Comparison of ENCODE assay signal across 14 mouse cellular contexts in genomic region chr12:76310007-76310406, GRCm38 (mm10). TPM values are rescaled to one million over a fixed set of nuclear protein-coding genes. Genes with fewer than 3 reads are reported as not detected.
A peak's percentile ranks its signal among the peaks of the same experiment; 100 is the strongest.
DNase-seq lines count a peak whose midpoint lies in the region; ATAC-seq and TF ChIP-seq lines count a peak whose summit lies in the region.
"Had no signal": no experiment of that assay in that cellular context is flagged by ENCODE, and none has a peak within 500 bp of the region (broad histone marks: within the 10 kb centered on the region; RNA-seq: fewer than 3 reads in every experiment).

No protein-coding gene starts in this region.

- ATAC-seq in kidney, postnatal 0 days (replicated peaks; ENCODE audit: low FRiP score, low read depth), result no peak
- ATAC-seq in kidney, embryonic 16.5 days (ENCODE audit: low FRiP score, low TSS enrichment), result no peak
- ATAC-seq in common myeloid progenitor, adult 5-6 weeks (replicated peaks; ENCODE audit: low read depth, poor library complexity, severe bottlenecking), result peak; percentile 62
- ATAC-seq in lung, postnatal 0 days, result peak; percentile 43
- no peak for ATAC-seq in hindbrain, embryonic 14.5 days (ENCODE audit: low FRiP score)

- H3K4me1 ChIP-seq in kidney, postnatal 0 days (replicated peaks; ENCODE audit: insufficient read depth, low read length), result no peaks in the 10 kb centered on the region
- H3K4me1 ChIP-seq in kidney, embryonic 16.5 days (ENCODE audit: insufficient read depth, low read length), result peaks cover 18% of the 10 kb centered on the region
- H3K4me1 ChIP-seq in lung, postnatal 0 days (ENCODE audit: insufficient read depth, low read depth, low read length), result peaks cover 16% of the 10 kb centered on the region; the same call in 1 of the 2 replicates
- H3K4me1 ChIP-seq in hindbrain, embryonic 14.5 days (replicated peaks; ENCODE audit: control insufficient read depth, insufficient read depth, low read length), result peaks cover 15% of the 10 kb centered on the region; the same call in 1 of the 2 replicates

- peaks cover 27% of the 10 kb centered on the region for H3K36me3 ChIP-seq in kidney, postnatal 0 days (ENCODE audit: insufficient read depth, low read length)
- peaks cover 18% of the 10 kb centered on the region for H3K36me3 ChIP-seq in kidney, embryonic 16.5 days (ENCODE audit: insufficient read depth, low read length)
- H3K36me3 ChIP-seq in lung, postnatal 0 days (ENCODE audit: insufficient read depth, low read length), result peaks cover 6% of the 10 kb centered on the region; the same call in 1 of the 2 replicates
- H3K36me3 ChIP-seq in hindbrain, embryonic 14.5 days (replicated peaks; ENCODE audit: control insufficient read depth, insufficient read depth), result peaks cover 29% of the 10 kb centered on the region

- no peak overlapping the region for H3K4me3 ChIP-seq in kidney, postnatal 0 days (replicated peaks; ENCODE audit: low read depth, low read length)
- no peak overlapping the region for H3K4me3 ChIP-seq in kidney, embryonic 16.5 days (ENCODE audit: low read length)
- no peak overlapping the region for H3K4me3 ChIP-seq in lung, postnatal 0 days (ENCODE audit: low read depth, low read length)
- no peak overlapping the region for H3K4me3 ChIP-seq in hindbrain, embryonic 14.5 days (replicated peaks; ENCODE audit: low read length)
- H3K4me3 ChIP-seq: embryonic facial prominence, embryonic 15.5 days; forebrain, embryonic 12.5 days; layer of hippocampus, adult 2 months had no signal

- H3K9me3 ChIP-seq in kidney, postnatal 0 days (replicated peaks; ENCODE audit: low read length), result no peaks in the 10 kb centered on the region
- H3K9me3 ChIP-seq in kidney, embryonic 16.5 days (ENCODE audit: low read length), result no peaks in the 10 kb centered on the region
- H3K9me3 ChIP-seq in lung, postnatal 0 days (ENCODE audit: low read length), result no peaks in the 10 kb centered on the region
- no peaks in the 10 kb centered on the region for H3K9me3 ChIP-seq in hindbrain, embryonic 14.5 days (ENCODE audit: control insufficient read depth, low read length)
- H3K9me3 ChIP-seq: embryonic facial prominence, embryonic 15.5 days; forebrain, embryonic 12.5 days had no signal

- H3K27ac ChIP-seq in kidney, postnatal 0 days, result no peak overlapping the region
- H3K27ac ChIP-seq in kidney, embryonic 16.5 days (ENCODE audit: low read length), result no peak overlapping the region
- H3K27ac ChIP-seq in lung, postnatal 0 days (ENCODE audit: low read length), result peak overlapping the region; percentile 57; the same call in 1 of the 2 replicates
- H3K27ac ChIP-seq in hindbrain, embryonic 14.5 days, result no peak overlapping the region
- H3K27ac ChIP-seq: embryonic facial prominence, embryonic 15.5 days; forebrain, embryonic 12.5 days; layer of hippocampus, adult 2 months had no signal

- no peak overlapping the region for H3K4me2 ChIP-seq in kidney, postnatal 0 days (ENCODE audit: low read length)
- H3K4me2 ChIP-seq in kidney, embryonic 16.5 days (replicated peaks; ENCODE audit: low read depth, low read length), result no peak overlapping the region
- H3K4me2 ChIP-seq in lung, postnatal 0 days (replicated peaks; ENCODE audit: low read depth, low read length), result no peak overlapping the region
- H3K4me2 ChIP-seq in hindbrain, embryonic 14.5 days (replicated peaks), result no peak overlapping the region
- H3K4me2 ChIP-seq: embryonic facial prominence, embryonic 15.5 days; forebrain, embryonic 12.5 days; heart, embryonic 11.5 days had no signal

- H3K27me3 ChIP-seq in kidney, postnatal 0 days (ENCODE audit: insufficient read depth, low read length), result no peaks in the 10 kb centered on the region
- H3K27me3 ChIP-seq in kidney, embryonic 16.5 days (ENCODE audit: insufficient read depth, low read length), result no peaks in the 10 kb centered on the region
- H3K27me3 ChIP-seq in lung, postnatal 0 days (replicated peaks; ENCODE audit: insufficient read depth, low read length), result no peaks in the 10 kb centered on the region
- no peaks in the 10 kb centered on the region for H3K27me3 ChIP-seq in hindbrain, embryonic 14.5 days (ENCODE audit: control insufficient read depth, insufficient read depth, low read length)
- H3K27me3 ChIP-seq: embryonic facial prominence, embryonic 15.5 days; forebrain, embryonic 12.5 days had no signal

- peak; percentile 9 for DNase-seq in kidney, postnatal 0 days (ENCODE audit: low spot score)
- DNase-seq in MEL-GATA-1-ER (ENCODE audit: extremely low read depth, low read depth), result peak; percentile 80
- DNase-seq in lung, postnatal 0 days (ENCODE audit: low spot score), result peak; percentile 62
- no peak for DNase-seq in adrenal gland, postnatal 14 days
- no peak for DNase-seq in hindbrain, embryonic 14.5 days (ENCODE audit: low spot score)
- DNase-seq: cerebellum, adult 9-11 months; gastrocnemius, postnatal 14 days; kidney, postnatal 10 days had no signal

- no peak for TF ChIP-seq CTCF in kidney, postnatal 0 days (IDR thresholded peaks at IDR 0.05; ENCODE audit: low read depth)
- TF ChIP-seq CTCF in lung, postnatal 0 days (IDR thresholded peaks at IDR 0.05), result no peak

- no peak overlapping the region for H3K9ac ChIP-seq in kidney, postnatal 0 days (ENCODE audit: low read depth, low read length)
- no peak overlapping the region for H3K9ac ChIP-seq in kidney, embryonic 16.5 days (replicated peaks; ENCODE audit: low read length)
- no peak overlapping the region for H3K9ac ChIP-seq in lung, postnatal 0 days (replicated peaks; ENCODE audit: low read depth)
- H3K9ac ChIP-seq in hindbrain, embryonic 14.5 days, result no peak overlapping the region
- H3K9ac ChIP-seq: embryonic facial prominence, embryonic 15.5 days; forebrain, embryonic 12.5 days had no signal

- TF ChIP-seq EP300 in lung, postnatal 0 days (IDR thresholded peaks at IDR 0.05), result peak; percentile 82

- WGBS in kidney, postnatal 0 days, result 62% methylated on average over 6 of the region's 6 CpGs
- WGBS in kidney, embryonic 16.5 days, result 69% methylated on average over 6 of the region's 6 CpGs
- WGBS in lung, postnatal 0 days, result 64% methylated on average over 6 of the region's 6 CpGs
- 92% methylated on average over 6 of the region's 6 CpGs for WGBS in hindbrain, embryonic 14.5 days

RNA-seq across cellular contexts. Expression of gene Akap5, which starts 14.7 kb away (rescaled TPM):
- 0.43 and 0.54 TPM in 2 replicates for polyA plus RNA-seq in kidney, postnatal 0 days (2015; fragmentation: Nextera tagmentation; extraction: Ambion mirVana)
- 1.4 and 1.9 TPM in 2 replicates for polyA plus RNA-seq in kidney, embryonic 16.5 days (2015; fragmentation: Nextera tagmentation; extraction: Ambion mirVana)
- total RNA-seq in common myeloid progenitor, adult 5-6 weeks (2017), result 0.87 and 1.4 TPM in 2 replicates
- polyA plus RNA-seq in lung, postnatal 0 days (2015; fragmentation: Nextera tagmentation; extraction: Ambion mirVana), result 84.2 and 108 TPM in 2 replicates
- 3.4 and 4.3 TPM in 2 replicates for total RNA-seq in adrenal gland, postnatal 14 days (2021)
- 11.8 and 12.1 TPM in 2 replicates for polyA plus RNA-seq in hindbrain, embryonic 14.5 days (2014; fragmentation: Nextera tagmentation; extraction: Ambion mirVana)

RNA-seq across cellular contexts. Expression of gene Mthfd1, which starts 54.9 kb away (rescaled TPM):
- polyA plus RNA-seq in kidney, postnatal 0 days (2015; fragmentation: Nextera tagmentation; extraction: Ambion mirVana), result 94.0 and 106 TPM in 2 replicates
- 119 and 127 TPM in 2 replicates for polyA plus RNA-seq in kidney, embryonic 16.5 days (2015; fragmentation: Nextera tagmentation; extraction: Ambion mirVana)
- total RNA-seq in common myeloid progenitor, adult 5-6 weeks (2017), result 213 and 248 TPM in 2 replicates
- polyA plus RNA-seq in lung, postnatal 0 days (2015; fragmentation: Nextera tagmentation; extraction: Ambion mirVana), result 105 and 111 TPM in 2 replicates
- 46.8 and 61.0 TPM in 2 replicates for total RNA-seq in adrenal gland, postnatal 14 days (2021)
- polyA plus RNA-seq in hindbrain, embryonic 14.5 days (2014; fragmentation: Nextera tagmentation; extraction: Ambion mirVana), result 30.5 and 37.2 TPM in 2 replicates

RNA-seq across cellular contexts. Expression of gene Zbtb25, which starts 59.4 kb away (rescaled TPM):
- 13.0 and 13.2 TPM in 2 replicates for polyA plus RNA-seq in kidney, postnatal 0 days (2015; fragmentation: Nextera tagmentation; extraction: Ambion mirVana)
- polyA plus RNA-seq in kidney, embryonic 16.5 days (2015; fragmentation: Nextera tagmentation; extraction: Ambion mirVana), result 14.0 and 15.2 TPM in 2 replicates
- total RNA-seq in common myeloid progenitor, adult 5-6 weeks (2017), result 18.7 and 33.0 TPM in 2 replicates
- 7.3 and 7.5 TPM in 2 replicates for polyA plus RNA-seq in lung, postnatal 0 days (2015; fragmentation: Nextera tagmentation; extraction: Ambion mirVana)
- total RNA-seq in adrenal gland, postnatal 14 days (2021), result 7.3 and 9.1 TPM in 2 replicates
- polyA plus RNA-seq in hindbrain, embryonic 14.5 days (2014; fragmentation: Nextera tagmentation; extraction: Ambion mirVana), result 16.0 and 16.5 TPM in 2 replicates

Comparison
In these comparisons a context has a peak if more than half of its experiments do, and no peak if none do; other contexts are left out.
1. ATAC-seq: peak in common myeloid progenitor, adult 5-6 weeks (single experiment) and lung, postnatal 0 days (single experiment); none in kidney, postnatal 0 days (single experiment), kidney, embryonic 16.5 days (single experiment) and hindbrain, embryonic 14.5 days (single experiment).
2. DNase-seq: peak in kidney, postnatal 0 days (single experiment), MEL-GATA-1-ER (single experiment) and lung, postnatal 0 days (single experiment); none in adrenal gland, postnatal 14 days (single experiment) and hindbrain, embryonic 14.5 days (single experiment).